Mouse (Mus musculus) testis, adult 2 months (tissue): ENCODE results near the gene Gsta4.

ENCODE experiments used
- CTCF ChIP-seq: fragments of 200-500 bp; IDR thresholded peaks from 2 replicates; pipeline ENCODE4 v1.5.1; 2012; ENCODE audit warnings: low read depth, mild to moderate bottlenecking, inconsistent platforms, low read length, moderate library complexity; ENCODE audit not compliant: control insufficient read depth, insufficient read depth, insufficient replicate concordance
- POLR2A ChIP-seq: fragments of 200-500 bp; IDR thresholded peaks from 2 replicates; pipeline ENCODE4 v1.6.1; 2012; ENCODE audit warnings: low read depth, mild to moderate bottlenecking, inconsistent platforms, low read length, moderate library complexity; ENCODE audit not compliant: control insufficient read depth

GRCm38 (mm10) chr9:78146099-78146498 is 36.5 kb upstream of the Gsta4 start:
- TF ChIP-seq POLR2A (no peak), CTCF (no peak)
